Comparison of ENCODE assay signal across 25 mouse cellular contexts in genomic region chr2:159392865-159393264, GRCm38 (mm10).
DNase-seq lines count a peak whose midpoint lies in the region; ATAC-seq and TF ChIP-seq lines count a peak whose summit lies in the region.
"Had no signal": no experiment of that assay in that cellular context is flagged by ENCODE, and none has a peak within 500 bp of the region (broad histone marks: within the 10 kb centered on the region; RNA-seq: fewer than 3 reads in every experiment).

No protein-coding gene starts in this region.

- H3K27ac ChIP-seq in forebrain, embryonic 14.5 days (ENCODE audit: low read depth, low read length), result no peak overlapping the region
- H3K27ac ChIP-seq in forebrain, embryonic 13.5 days, result no peak overlapping the region
- no peak overlapping the region for H3K27ac ChIP-seq in layer of hippocampus, adult 2 months
- no peak overlapping the region for H3K27ac ChIP-seq in lung, embryonic 16.5 days (ENCODE audit: low read length)
- H3K27ac ChIP-seq: embryonic facial prominence, embryonic 15.5 days; heart, adult 2 months; heart, embryonic 13.5 days; hindbrain, embryonic 13.5 days; neural tube, embryonic 12.5 days had no signal

- no peaks in the 10 kb centered on the region for H3K36me3 ChIP-seq in forebrain, embryonic 14.5 days (ENCODE audit: control insufficient read depth, insufficient read depth, low read length)
- H3K36me3 ChIP-seq in forebrain, embryonic 13.5 days (ENCODE audit: poor library complexity, severe bottlenecking), result no peaks in the 10 kb centered on the region
- H3K36me3 ChIP-seq in lung, embryonic 16.5 days (ENCODE audit: control insufficient read depth, insufficient read depth, low read length), result no peaks in the 10 kb centered on the region
- H3K36me3 ChIP-seq: embryonic facial prominence, embryonic 15.5 days; heart, embryonic 13.5 days; hindbrain, embryonic 13.5 days; neural tube, embryonic 12.5 days had no signal

- H3K9me3 ChIP-seq in forebrain, embryonic 14.5 days (replicated peaks; ENCODE audit: control insufficient read depth, low read length), result no peaks in the 10 kb centered on the region
- H3K9me3 ChIP-seq in forebrain, embryonic 13.5 days (replicated peaks), result no peaks in the 10 kb centered on the region
- H3K9me3 ChIP-seq in lung, embryonic 16.5 days (ENCODE audit: control insufficient read depth, low read length), result no peaks in the 10 kb centered on the region
- H3K9me3 ChIP-seq: embryonic facial prominence, embryonic 15.5 days; heart, embryonic 13.5 days; hindbrain, embryonic 13.5 days; megakaryocyte, embryonic 14.5 days; neural tube, embryonic 12.5 days had no signal

- no peak overlapping the region for H3K4me3 ChIP-seq in forebrain, embryonic 14.5 days (ENCODE audit: low read depth, low read length)
- no peak overlapping the region for H3K4me3 ChIP-seq in forebrain, embryonic 13.5 days
- H3K4me3 ChIP-seq in layer of hippocampus, adult 2 months, result no peak overlapping the region
- H3K4me3 ChIP-seq in lung, embryonic 16.5 days (ENCODE audit: low read length), result no peak overlapping the region
- H3K4me3 ChIP-seq: embryonic facial prominence, embryonic 15.5 days; heart, adult 2 months; heart, embryonic 13.5 days; hindbrain, embryonic 13.5 days; megakaryocyte, embryonic 14.5 days; neural tube, embryonic 12.5 days had no signal

- H3K27me3 ChIP-seq in forebrain, embryonic 14.5 days (replicated peaks; ENCODE audit: control insufficient read depth, insufficient read depth, low read length), result no peaks in the 10 kb centered on the region
- H3K27me3 ChIP-seq in forebrain, embryonic 13.5 days, result no peaks in the 10 kb centered on the region
- H3K27me3 ChIP-seq in lung, embryonic 16.5 days (ENCODE audit: control insufficient read depth, insufficient read depth, low read depth, low read length), result no peaks in the 10 kb centered on the region
- H3K27me3 ChIP-seq: embryonic facial prominence, embryonic 15.5 days; heart, embryonic 13.5 days; hindbrain, embryonic 13.5 days; megakaryocyte, embryonic 14.5 days; neural tube, embryonic 12.5 days had no signal

- peak; percentile 25 for DNase-seq in forebrain, embryonic 14.5 days (ENCODE audit: low spot score)
- DNase-seq in layer of hippocampus, adult 2 months (ENCODE audit: low spot score in 2 of 2), result no peak
- DNase-seq in layer of hippocampus, adult 9-10 months (ENCODE audit: low spot score), result no peak
- peak; percentile 18 to 67 for DNase-seq in lung, postnatal 4 days
- DNase-seq in gastrocnemius, adult 8-10 months (ENCODE audit: low spot score in 2 of 2), result no peak
- DNase-seq: adrenal gland, postnatal 10 days; cerebellum, adult 9-11 months; gastrocnemius, postnatal 25 days; heart, adult 2 months; heart, postnatal 14 days; kidney, adult 2 months; kidney, postnatal 10 days; layer of hippocampus, postnatal 36 days; midbrain, embryonic 14.5 days; retina, postnatal 1 day; right cerebral cortex, postnatal 25 days; thymus, postnatal 14 days had no signal

- no peaks in the 10 kb centered on the region for H3K4me1 ChIP-seq in forebrain, embryonic 14.5 days (ENCODE audit: control insufficient read depth, insufficient read depth, low read length)
- H3K4me1 ChIP-seq in forebrain, embryonic 13.5 days, result no peaks in the 10 kb centered on the region
- H3K4me1 ChIP-seq in lung, embryonic 16.5 days (replicated peaks; ENCODE audit: control insufficient read depth, insufficient read depth, low read length), result no peaks in the 10 kb centered on the region
- H3K4me1 ChIP-seq: embryonic facial prominence, embryonic 15.5 days; heart, embryonic 13.5 days; megakaryocyte, embryonic 14.5 days; neural tube, embryonic 12.5 days had no signal

- H3K4me2 ChIP-seq in forebrain, embryonic 14.5 days (ENCODE audit: low read length), result no peak overlapping the region
- H3K4me2 ChIP-seq in forebrain, embryonic 13.5 days, result no peak overlapping the region
- H3K4me2 ChIP-seq in lung, embryonic 16.5 days (ENCODE audit: low read depth, low read length), result no peak overlapping the region
- H3K4me2 ChIP-seq: embryonic facial prominence, embryonic 15.5 days; heart, embryonic 13.5 days; hindbrain, embryonic 13.5 days; neural tube, embryonic 12.5 days had no signal

- no peak for ATAC-seq in forebrain, embryonic 14.5 days
- ATAC-seq in forebrain, embryonic 13.5 days, result no peak
- ATAC-seq in lung, embryonic 16.5 days (ENCODE audit: low read depth), result peak; percentile 97
- ATAC-seq: activated CD4-positive, CD25-positive, alpha-beta regulatory T cell, adult 4 months had no signal

- WGBS in forebrain, embryonic 14.5 days, result 70% methylated on average over 10 of the region's 10 CpGs
- WGBS in forebrain, embryonic 13.5 days, result 70% methylated on average over 10 of the region's 10 CpGs
- 26% methylated on average over 10 of the region's 10 CpGs for WGBS in lung, embryonic 16.5 days

- peak; percentile 42 for TF ChIP-seq CTCF in layer of hippocampus, adult 2 months (conservative IDR thresholded peaks at IDR 0.05)

- no peak overlapping the region for H3K9ac ChIP-seq in forebrain, embryonic 14.5 days (ENCODE audit: low read length)
- no peak overlapping the region for H3K9ac ChIP-seq in forebrain, embryonic 13.5 days
- H3K9ac ChIP-seq in lung, embryonic 16.5 days (ENCODE audit: low read length), result no peak overlapping the region
- H3K9ac ChIP-seq: embryonic facial prominence, embryonic 15.5 days; heart, embryonic 13.5 days; hindbrain, embryonic 13.5 days; neural tube, embryonic 12.5 days had no signal

Comparison
In these comparisons a context has a peak if more than half of its experiments do, and no peak if none do; other contexts are left out.
1. DNase-seq: peak in forebrain, embryonic 14.5 days (single experiment) and lung, postnatal 4 days (2 of 2); none in layer of hippocampus, adult 2 months (0 of 2), layer of hippocampus, adult 9-10 months (single experiment) and gastrocnemius, adult 8-10 months (0 of 2).